Mouse (Mus musculus) liver, adult 2 months (tissue): ENCODE results near the gene Zfp991.
"Not testable (repeated sequence)": the region's sequence is repeated elsewhere in the genome, so short reads cannot be mapped to it uniquely, and the experiment has no call there.

Source experiments
- CTCF ChIP-seq: fragments of 200-500 bp; IDR thresholded peaks from 2 replicates; pipeline ENCODE4 v1.5.1; 2011; ENCODE audit warnings: low read depth, low read length, control low read depth
- POLR2A ChIP-seq: fragments of 200-500 bp; IDR thresholded peaks from 2 replicates; pipeline ENCODE4 v1.6.1; 2011; ENCODE audit warnings: low read length, control low read depth; ENCODE audit not compliant: insufficient read depth; ENCODE audit errors: extremely low read depth

DNA sequence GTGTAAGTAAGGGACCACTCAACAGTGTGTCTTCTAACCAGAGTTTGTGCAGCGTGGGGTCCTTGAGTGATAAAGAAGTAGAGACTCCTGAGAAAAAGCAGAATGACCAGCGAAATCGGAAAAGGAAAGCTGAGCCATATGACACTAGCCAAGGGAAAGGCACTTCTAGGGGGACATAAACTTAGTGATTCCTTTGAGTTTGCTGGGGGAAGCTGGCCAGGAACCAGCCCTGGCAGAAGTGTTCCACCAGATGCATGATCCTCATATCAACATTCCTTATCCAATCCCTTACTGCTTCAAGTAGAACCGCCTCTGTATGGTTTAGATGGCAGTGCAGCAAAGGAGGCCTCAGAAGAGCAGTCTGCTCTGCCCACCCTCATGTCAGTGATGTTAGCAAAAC is 6.5 kb upstream of the Zfp991 start:
- not testable (repeated sequence) for TF ChIP-seq CTCF, POLR2A
